Mouse (Mus musculus) forebrain, postnatal 0 days (tissue): ENCODE results near the gene Bnipl. TPM values are rescaled to one million over a fixed set of nuclear protein-coding genes. Genes with fewer than 3 reads are reported as not detected.

Experiments used
- ATAC-seq: fragments of 200-750 bp; cut with Nextera tagmentation; 2 replicates; pipeline ENCODE4 v1.8.0; 2017; ENCODE audit warnings: mild to moderate bottlenecking, moderate library complexity
- DNase-seq: peaks from one replicate; pipeline ENCODE4 v3.0.0-alpha.2; 2015
- H3K27ac ChIP-seq: fragments of 300-500 bp; sonication (generic); 2 replicates; pipeline ENCODE4 v1.5.1; 2014; ENCODE audit warnings: low read depth, mild to moderate bottlenecking, antibody characterized with exemption, low read length, moderate library complexity, mixed read lengths
- H3K27me3 ChIP-seq: fragments of 300-500 bp; sonication (generic); 2 replicates; pipeline ENCODE4 v1.6.1; 2014; ENCODE audit warnings: mild to moderate bottlenecking, low read length, mixed read lengths; ENCODE audit not compliant: insufficient read depth
- H3K36me3 ChIP-seq: fragments of 300-500 bp; sonication (generic); 2 replicates; pipeline ENCODE4 v1.6.1; 2014; ENCODE audit warnings: mild to moderate bottlenecking, moderate library complexity; ENCODE audit not compliant: insufficient read depth
- H3K4me1 ChIP-seq: fragments of 300-500 bp; sonication (generic); 2 replicates; pipeline ENCODE4 v1.6.1; 2014; ENCODE audit warnings: antibody characterized with exemption; ENCODE audit not compliant: insufficient read depth
- H3K4me2 ChIP-seq: fragments of 300-500 bp; sonication (generic); 2 replicates; pipeline ENCODE4 v1.6.1; 2014; ENCODE audit warnings: low read depth, mild to moderate bottlenecking, moderate library complexity
- H3K4me3 ChIP-seq: fragments of 300-500 bp; sonication (generic); 2 replicates; pipeline ENCODE4 v1.5.1; 2014; ENCODE audit warnings: low read depth, low read length, mixed read lengths
- H3K9ac ChIP-seq: fragments of 300-500 bp; sonication (generic); 2 replicates; pipeline ENCODE4 v1.6.1; 2014; ENCODE audit warnings: mild to moderate bottlenecking
- H3K9me3 ChIP-seq: fragments of 300-500 bp; sonication (generic); 2 replicates; pipeline ENCODE4 v1.6.1; 2016; ENCODE audit warnings: low read length
- CTCF ChIP-seq: sonication (generic); IDR thresholded peaks from 2 replicates; pipeline ENCODE4 v1.5.1; 2016; ENCODE audit warnings: antibody characterized with exemption, control low read depth, low read depth
- WGBS: fragments of 180-500 bp; shearing (Covaris S2); extraction: QIAGEN DNeasy Blood & Tissue Kit; methylation state at CpG from one replicate; pipeline ENCODE4 v1.1.7; 2014; 5-methylcytosine and 5-hydroxymethylcytosine counted together
- polyA plus RNA-seq: library from polyadenylated mRNA; unstranded; fragments of >200 nt; fragmentation: Nextera tagmentation; extraction: Ambion mirVana; gene quantifications from 2 replicates; pipeline ENCODE4 v1.2.1, GENCODE M21; 2015
- total RNA-seq: library from RNA; depleted of rRNA; stranded (reverse); fragments of >200 nt; gene quantifications from 2 replicates; pipeline ENCODE4 v1.2.3, GENCODE M21; 2014; rRNA removed

Gene Bnipl
- total and polyA plus RNA-seq, 2 experiments from 2014 or later, result 0.33 TPM; not detected in 1

GRCm38 (mm10) chr3:95194721-95195135, 56.3 kb downstream of the Bnipl start:
- TF ChIP-seq CTCF, result no peak
- peaks cover 32% of the 10 kb centered on the region for H3K36me3 ChIP-seq

More at GRCm38 (mm10) chr3:95194721-95195135, 56.3 kb downstream of the Bnipl start:
- Histone ChIP-seq H3K9ac (no peak overlapping the region), H3K4me3 (no peak overlapping the region), H3K27ac (no peak overlapping the region), H3K4me2 (no peak overlapping the region), H3K4me1 (no peaks in the 10 kb centered on the region), H3K9me3 (no peaks in the 10 kb centered on the region), H3K27me3 (no peaks in the 10 kb centered on the region)
- ATAC-seq (no peak), DNase-seq (no peak)
- 57% methylated on average over 6 of the region's 6 CpGs for WGBS

Other genes with a start within 250 kb of the Bnipl start
- 20.3 and 23.1 TPM in 2 replicates for gene Zfp687, start 235.7 kb downstream of the Bnipl start, total RNA-seq
- gene Zfp687, start 235.7 kb downstream of the Bnipl start, polyA plus RNA-seq, result 9.8 and 13.1 TPM in 2 replicates
- 203 and 255 TPM in 2 replicates for gene Psmd4, start 208.6 kb downstream of the Bnipl start, total RNA-seq
- gene Psmd4, start 208.6 kb downstream of the Bnipl start, polyA plus RNA-seq, result 278 and 279 TPM in 2 replicates
- gene Pip5k1a, start 144.3 kb downstream of the Bnipl start, total RNA-seq, result 19.5 and 22.6 TPM in 2 replicates
- 13.8 and 14.5 TPM in 2 replicates for gene Pip5k1a, start 144.3 kb downstream of the Bnipl start, polyA plus RNA-seq
- 88.6 and 92.8 TPM in 2 replicates for gene Vps72, start 140.2 kb downstream of the Bnipl start, total RNA-seq
- gene Vps72, start 140.2 kb downstream of the Bnipl start, polyA plus RNA-seq, result 164 and 191 TPM in 2 replicates
- 0.24 and 1.5 TPM in 2 replicates for gene Tmod4, start 126.7 kb downstream of the Bnipl start, total RNA-seq
- gene Tmod4, start 126.7 kb downstream of the Bnipl start, polyA plus RNA-seq, result 0.39 and 0.62 TPM in 2 replicates
- 47.6 and 52.7 TPM in 2 replicates for gene Scnm1, start 117.2 kb downstream of the Bnipl start, total RNA-seq
- 83.3 and 88.9 TPM in 2 replicates for gene Scnm1, start 117.2 kb downstream of the Bnipl start, polyA plus RNA-seq
- 38.7 and 39.2 TPM in 2 replicates for gene Lysmd1, start 117.1 kb downstream of the Bnipl start, total RNA-seq
- gene Lysmd1, start 117.1 kb downstream of the Bnipl start, polyA plus RNA-seq, result 39.7 and 45.8 TPM in 2 replicates
- gene Tnfaip8l2, start 108.8 kb downstream of the Bnipl start, total RNA-seq, result 1.2 and 1.3 TPM in 2 replicates
- 1.8 and 3.3 TPM in 2 replicates for gene Tnfaip8l2, start 108.8 kb downstream of the Bnipl start, polyA plus RNA-seq
- 75.2 and 94.1 TPM in 2 replicates for gene Sema6c, start 90.7 kb downstream of the Bnipl start, total RNA-seq
- gene Sema6c, start 90.7 kb downstream of the Bnipl start, polyA plus RNA-seq, result 24.2 and 28.4 TPM in 2 replicates
- 6.1 and 9.9 TPM in 2 replicates for gene Gabpb2, start 33.3 kb downstream of the Bnipl start, total RNA-seq
- gene Gabpb2, start 33.3 kb downstream of the Bnipl start, polyA plus RNA-seq, result 0.54 and 1.5 TPM in 2 replicates
- 55.7 and 68.0 TPM in 2 replicates for gene Cdc42se1, start 22.5 kb downstream of the Bnipl start, total RNA-seq
- gene Cdc42se1, start 22.5 kb downstream of the Bnipl start, polyA plus RNA-seq, result 54.2 and 54.9 TPM in 2 replicates
- gene Mllt11, start 19.0 kb downstream of the Bnipl start, total RNA-seq, result 207 and 235 TPM in 2 replicates
- gene Mllt11, start 19.0 kb downstream of the Bnipl start, polyA plus RNA-seq, result 578 and 712 TPM in 2 replicates
- 0.29 TPM in 1 of 2 replicates, not detected in the other for gene Gm128, start 9.6 kb downstream of the Bnipl start, total RNA-seq
- gene Gm128, start 9.6 kb downstream of the Bnipl start, polyA plus RNA-seq, result 0.11 and 0.28 TPM in 2 replicates
- gene Mindy1, start 30.2 kb upstream of the Bnipl start, total RNA-seq, result 29.5 and 35.4 TPM in 2 replicates
- gene Mindy1, start 30.2 kb upstream of the Bnipl start, polyA plus RNA-seq, result 33.6 and 38.9 TPM in 2 replicates
- gene Prune1, start 30.9 kb upstream of the Bnipl start, total RNA-seq, result 47.2 and 59.0 TPM in 2 replicates
- gene Prune1, start 30.9 kb upstream of the Bnipl start, polyA plus RNA-seq, result 51.4 and 60.4 TPM in 2 replicates
- 0.14 and 0.54 TPM in 2 replicates for gene Anxa9, start 56.0 kb upstream of the Bnipl start, total RNA-seq
- gene Anxa9, start 56.0 kb upstream of the Bnipl start, polyA plus RNA-seq, result 0.24 and 0.40 TPM in 2 replicates
- 59.4 and 72.6 TPM in 2 replicates for gene Cers2, start 63.6 kb upstream of the Bnipl start, total RNA-seq
- 68.6 and 77.9 TPM in 2 replicates for gene Cers2, start 63.6 kb upstream of the Bnipl start, polyA plus RNA-seq
- 49.9 and 56.1 TPM in 2 replicates for gene Setdb1, start 106.0 kb upstream of the Bnipl start, total RNA-seq
- gene Setdb1, start 106.0 kb upstream of the Bnipl start, polyA plus RNA-seq, result 24.1 and 28.3 TPM in 2 replicates
- not detected in 2 replicates for gene 4930558C23Rik, start 151.6 kb upstream of the Bnipl start, total RNA-seq
- gene 4930558C23Rik, start 151.6 kb upstream of the Bnipl start, polyA plus RNA-seq, result not detected in 2 replicates
- gene Arnt, start 183.2 kb upstream of the Bnipl start, total RNA-seq, result 14.2 and 14.7 TPM in 2 replicates
- 4.0 and 7.8 TPM in 2 replicates for gene Arnt, start 183.2 kb upstream of the Bnipl start, polyA plus RNA-seq
- gene Ctsk, start 248.1 kb upstream of the Bnipl start, total RNA-seq, result 6.5 and 16.5 TPM in 2 replicates
- 8.6 and 10.1 TPM in 2 replicates for gene Ctsk, start 248.1 kb upstream of the Bnipl start, polyA plus RNA-seq